Mouse (Mus musculus) T-helper 17 cell (primary cell): ENCODE results near the gene Plekha1.

Experiments used
- in situ Hi-C, 2 experiments: fragments of 300-600 bp; cut with MboI, MseI; formaldehyde crosslinking; loops; 1 replicate in 1 of 2; 2 replicates in 1 of 2; pipeline ENCODE4 v1.15.1; 2025; ENCODE audit warnings: high pct_unique_total_duplicates in 2 of 2

Gene Plekha1

DNA sequence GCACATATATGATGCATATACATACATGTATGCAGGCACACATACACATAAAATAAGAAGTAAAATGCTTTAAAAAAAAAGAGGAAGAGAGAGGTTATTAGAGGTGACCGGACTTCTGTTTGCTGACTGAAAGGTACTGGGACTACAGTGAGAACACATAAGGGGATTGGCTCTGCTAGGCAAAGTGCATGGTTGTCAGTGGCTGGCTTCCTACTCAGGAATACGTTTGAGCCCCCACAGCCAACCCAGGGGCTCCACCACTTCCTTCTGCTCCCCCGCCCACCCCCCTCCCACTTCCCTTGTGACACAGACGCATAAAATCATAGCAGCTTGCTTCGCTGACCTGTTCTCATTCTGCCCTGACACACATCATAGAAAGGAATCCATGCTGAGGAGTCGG is 7.6 kb upstream of the Plekha1 start:
- in situ Hi-C loops = loop anchor here in 1 of 2 experiments (5.0 to 10.0 kb wide), 2 partner anchors 86 to 1463 kb away; partner anchors contain the start of gene Btbd16

DNA sequence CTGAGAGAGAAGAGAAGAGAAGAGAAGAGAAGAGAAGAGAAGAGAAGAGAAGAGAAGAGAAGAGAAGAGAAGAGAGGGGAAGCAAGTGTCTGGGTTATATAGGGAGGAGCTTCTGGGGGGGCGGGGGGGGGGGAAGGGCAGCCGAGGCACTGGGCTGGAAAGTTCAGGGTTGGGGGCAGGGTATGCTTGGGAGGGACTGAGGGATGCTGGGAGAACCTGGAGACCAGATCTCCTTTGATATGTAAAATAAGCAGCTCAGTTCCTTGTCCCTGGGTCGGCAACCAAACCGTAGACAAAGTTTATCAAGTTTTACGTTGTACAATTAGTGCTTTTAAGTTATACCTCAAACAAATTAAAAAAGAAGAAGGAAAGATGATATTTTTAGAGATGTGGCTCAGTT is 5.6 kb upstream of the Plekha1 start:
- in situ Hi-C loops = loop anchor here in 1 of 2 experiments (5.0 to 10.0 kb wide), 3 partner anchors 88 to 1465 kb away; partner anchors contain the start of gene Btbd16

DNA sequence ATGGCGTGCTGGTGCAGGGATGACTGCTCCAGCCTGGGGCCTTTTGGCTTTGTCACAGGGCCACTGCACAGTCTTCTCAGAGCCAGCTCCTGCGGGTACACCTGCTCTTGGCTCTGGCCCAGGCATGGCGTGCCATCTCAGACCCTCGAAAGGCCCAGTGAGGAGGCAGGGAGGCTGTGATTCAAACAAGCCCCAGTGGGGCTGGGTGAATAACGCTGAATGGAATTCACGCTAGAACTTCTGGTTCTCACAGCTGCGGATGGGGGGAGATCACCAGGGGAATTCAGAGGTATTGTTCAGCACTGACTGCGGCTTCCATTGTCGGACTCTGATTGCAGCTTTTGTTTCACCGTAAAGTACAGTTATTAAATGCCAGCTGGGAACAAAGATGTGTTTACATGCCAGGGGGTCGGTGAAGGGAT is 4.8 kb upstream of the Plekha1 start:
- in situ Hi-C loops = loop anchor here in 1 of 2 experiments (10.0 kb wide), 1 partner anchor 316 kb away; no protein-coding TSS in a partner anchor

GRCm38 (mm10) chr7:130862501-130862900 is 3.1 kb upstream of the Plekha1 start:
- in situ Hi-C loops = loop anchor here in 1 of 2 experiments (10.0 kb wide), 1 partner anchor 318 kb away; no protein-coding TSS in a partner anchor

GRCm38 (mm10) chr7:130864711-130865110 is 845 bp upstream of the Plekha1 start:
- in situ Hi-C loops = loop anchor here in 1 of 2 experiments (10.0 kb wide), 1 partner anchor 320 kb away; no protein-coding TSS in a partner anchor

- in situ Hi-C loops = loop anchor here in 1 of 2 experiments (10.0 kb wide), 1 partner anchor 322 kb away; no protein-coding TSS in a partner anchor
Observed at GRCm38 (mm10) chr7:130866640-130867039, 1.1 kb downstream of the Plekha1 start.

GRCm38 (mm10) chr7:130867256-130867655 is 1.7 kb downstream of the Plekha1 start:
- in situ Hi-C loops = loop anchor here in 1 of 2 experiments (10.0 kb wide), 1 partner anchor 322 kb away; no protein-coding TSS in a partner anchor

- in situ Hi-C loops = no loop called here
Observed at GRCm38 (mm10) chr7:130884161-130884560, 18.6 kb downstream of the Plekha1 start.

DNA sequence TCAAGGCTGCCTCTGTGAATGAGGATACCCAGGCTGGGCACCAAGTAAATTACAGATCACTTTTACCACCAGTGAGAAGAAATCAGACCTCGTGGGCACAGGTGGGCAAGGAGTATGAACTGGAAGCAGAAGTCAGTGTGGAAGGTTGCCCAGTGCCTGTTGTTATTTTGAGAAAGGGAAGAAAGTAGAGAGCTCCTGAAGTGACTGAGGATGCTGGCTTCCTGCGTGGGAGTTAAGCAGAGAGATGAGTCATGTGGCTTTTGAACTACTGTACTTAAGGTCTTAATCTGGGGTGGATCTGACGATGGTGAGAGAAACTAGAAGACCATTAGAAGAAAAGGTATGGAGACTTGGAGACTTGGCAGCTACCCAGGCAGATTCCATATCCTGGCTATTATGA is 20.7 kb downstream of the Plekha1 start:
- in situ Hi-C loops = no loop called here

DNA sequence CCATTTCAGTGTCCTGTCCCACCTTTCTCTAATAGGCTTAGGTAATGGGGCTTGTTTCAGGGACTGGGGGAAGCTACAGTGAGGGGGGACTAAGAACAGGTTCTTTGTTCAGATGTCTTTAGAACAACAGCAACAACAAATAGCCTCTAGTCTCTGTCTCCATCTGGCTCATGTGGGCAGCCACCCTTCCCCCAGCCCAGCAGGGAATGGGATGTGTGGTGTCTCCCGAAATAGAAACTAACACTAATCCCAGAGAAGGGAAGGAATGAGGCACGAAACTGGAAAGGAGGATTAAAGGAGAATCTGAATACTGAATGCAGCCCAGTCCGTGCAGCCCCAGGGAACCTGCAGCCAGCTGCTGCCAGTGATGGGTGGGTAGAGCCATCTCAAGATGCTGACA is 22.4 kb downstream of the Plekha1 start:
- in situ Hi-C loops = no loop called here

- in situ Hi-C loops = loop anchor here in 1 of 2 experiments (10.0 kb wide), 1 partner anchor 376 kb away; no protein-coding TSS in a partner anchor
Observed at GRCm38 (mm10) chr7:130890871-130891270, 25.3 kb downstream of the Plekha1 start.

DNA sequence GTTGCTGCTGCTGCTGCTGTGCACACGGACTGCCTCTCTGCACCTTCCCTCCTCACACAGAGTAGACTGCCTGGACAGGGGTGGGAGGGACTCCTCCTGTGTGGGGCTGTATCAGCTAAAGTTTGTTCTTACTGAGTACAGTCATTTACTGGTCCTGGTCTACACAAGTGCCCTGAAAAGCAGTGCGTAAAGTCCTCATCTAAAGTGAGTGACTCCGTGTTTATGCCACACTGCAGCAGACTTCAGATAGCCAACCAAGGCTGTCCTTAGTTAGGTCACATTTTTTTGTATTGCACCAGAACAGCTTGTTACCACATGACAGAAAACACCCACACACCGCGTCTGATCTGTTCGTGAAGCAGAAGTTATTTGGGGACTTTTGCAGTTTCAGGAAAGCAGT is 27.4 kb downstream of the Plekha1 start:
- in situ Hi-C loops = loop anchor here in 1 of 2 experiments (10.0 kb wide), 1 partner anchor 378 kb away; no protein-coding TSS in a partner anchor

- in situ Hi-C loops = loop anchor here in 1 of 2 experiments (10.0 kb wide), 1 partner anchor 380 kb away; no protein-coding TSS in a partner anchor
Observed at GRCm38 (mm10) chr7:130894931-130895617, 29.5 kb downstream of the Plekha1 start.

DNA sequence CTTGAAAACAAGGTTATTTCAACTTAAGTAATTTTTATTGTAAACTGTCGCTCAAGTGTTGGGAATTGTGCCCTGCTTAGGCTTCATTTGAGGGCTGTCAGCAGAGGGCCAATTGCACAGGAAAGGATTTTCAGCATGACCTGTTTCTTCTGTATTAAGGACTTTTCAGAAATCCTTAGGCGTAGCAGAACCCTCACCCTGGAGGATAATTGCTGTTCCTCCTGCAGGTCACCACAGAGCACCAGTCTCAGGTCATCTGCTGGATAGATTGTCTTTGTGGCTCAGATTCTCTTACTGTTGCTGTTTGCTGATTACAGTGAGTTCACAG is 30.0 kb downstream of the Plekha1 start:
- in situ Hi-C loops = loop anchor here in 1 of 2 experiments (10.0 kb wide), 1 partner anchor 381 kb away; no protein-coding TSS in a partner anchor

GRCm38 (mm10) chr7:130896064-130896463 is 30.5 kb downstream of the Plekha1 start:
- in situ Hi-C loops = loop anchor here in 1 of 2 experiments (10.0 kb wide), 1 partner anchor 381 kb away; no protein-coding TSS in a partner anchor

GRCm38 (mm10) chr7:130897201-130897600 is 31.6 kb downstream of the Plekha1 start:
- in situ Hi-C loops = loop anchor here in 1 of 2 experiments (10.0 kb wide), 1 partner anchor 382 kb away; no protein-coding TSS in a partner anchor

- in situ Hi-C loops = loop anchor here in 1 of 2 experiments (10.0 kb wide), 1 partner anchor 384 kb away; no protein-coding TSS in a partner anchor
Observed at GRCm38 (mm10) chr7:130898373-130898772, 32.8 kb downstream of the Plekha1 start.

GRCm38 (mm10) chr7:130900233-130900848 is 34.8 kb downstream of the Plekha1 start:
- in situ Hi-C loops = no loop called here

DNA sequence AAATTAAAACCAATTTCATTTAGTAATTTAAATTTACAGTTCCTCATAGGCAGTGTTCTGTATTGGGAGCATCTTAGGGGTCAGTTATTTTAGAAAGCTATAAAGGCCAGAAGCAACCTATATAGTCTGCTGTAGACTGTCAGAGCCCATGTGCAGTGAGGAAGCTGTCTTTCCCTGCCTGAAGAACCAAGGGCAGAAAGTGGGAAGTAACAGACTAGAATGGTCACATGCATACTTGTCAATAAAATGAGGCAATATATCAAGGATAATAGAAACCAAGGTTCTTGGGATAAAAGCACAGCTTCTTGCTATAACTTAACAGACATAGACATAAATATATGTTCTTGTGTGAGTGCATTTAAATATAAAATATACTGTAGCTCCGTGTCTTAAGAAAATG is 37.4 kb downstream of the Plekha1 start:
- in situ Hi-C loops = no loop called here

- in situ Hi-C loops = no loop called here
Observed at GRCm38 (mm10) chr7:130903505-130904074, 38.0 kb downstream of the Plekha1 start.

DNA sequence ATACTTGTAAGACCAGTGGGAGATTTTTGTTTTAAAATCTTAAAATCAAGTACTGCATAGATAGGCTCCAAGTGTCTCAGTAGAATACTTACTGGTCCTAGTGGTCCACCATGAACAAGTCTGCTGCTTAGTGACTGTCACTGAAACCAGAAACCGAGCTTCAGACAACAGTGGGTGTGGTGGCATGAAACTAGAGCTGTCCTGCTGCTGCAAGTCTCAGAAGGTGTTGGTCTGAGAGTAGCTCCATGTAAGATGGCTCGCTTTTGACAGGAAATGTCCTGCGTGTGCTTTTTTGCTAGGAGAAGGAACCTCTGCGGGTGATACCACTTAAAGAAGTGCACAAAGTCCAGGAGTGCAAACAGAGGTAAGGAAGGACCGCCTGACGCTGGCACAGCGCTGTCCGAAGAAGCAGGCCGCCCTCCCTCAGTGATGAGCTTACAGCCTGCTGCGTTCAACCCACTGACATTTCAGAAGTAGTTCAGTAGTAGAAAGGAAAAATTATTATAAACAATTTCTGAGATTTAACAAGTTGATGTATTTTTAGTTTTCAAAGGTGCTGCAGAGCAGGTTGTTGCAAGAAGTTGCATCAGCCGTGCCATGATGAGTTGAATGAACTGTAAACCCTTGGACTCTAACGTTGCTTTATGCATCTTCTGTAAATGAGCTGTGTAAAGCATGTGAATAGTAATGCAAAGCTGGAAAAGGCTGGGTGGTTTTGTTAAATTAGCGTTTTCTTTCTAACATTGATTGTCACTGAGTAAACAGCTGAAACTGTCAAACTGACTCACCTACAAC is 39.2 kb downstream of the Plekha1 start:
- in situ Hi-C loops = no loop called here
